Mouse (Mus musculus): ENCODE measurements around the gene Mrgpra2a. TPM values are rescaled to one million over a fixed set of nuclear protein-coding genes. Genes with fewer than 3 reads are reported as not detected.
"Not testable (repeated sequence)": the region's sequence is repeated elsewhere in the genome, so short reads cannot be mapped to it uniquely, and the experiment has no call there.

Gene Mrgpra2a
- not detected in 2 replicates for polyA plus RNA-seq (2014; fragmentation: Nextera tagmentation; extraction: Ambion mirVana)

- not testable (repeated sequence) for H3K4me3 ChIP-seq (ENCODE audit: low read depth, low read length); H3K27me3 ChIP-seq (ENCODE audit: control insufficient read depth, insufficient read depth, low read length); H3K27ac ChIP-seq (ENCODE audit: low read length); H3K9ac ChIP-seq (replicated peaks; ENCODE audit: low read depth, low read length); ATAC-seq (ENCODE audit: insufficient number of reproducible peaks, insufficient read depth, low FRiP score, low read depth); H3K36me3 ChIP-seq (ENCODE audit: control insufficient read depth, insufficient read depth, low read length); H3K4me1 ChIP-seq (ENCODE audit: control insufficient read depth, insufficient read depth, low read length); H3K4me2 ChIP-seq (replicated peaks; ENCODE audit: low read depth, low read length); H3K9me3 ChIP-seq (ENCODE audit: control insufficient read depth, low read depth, low read length)
- WGBS: no CpG with 5 or more reads among the region's 1 CpGs
Observed at GRCm38 (mm10) chr7:47452015-47452414, at the start of gene Mrgpra2a. Gene Mrgpra2a (minus strand): TSS chr7:47452139.

- H3K4me2 ChIP-seq (replicated peaks; ENCODE audit: low read depth, low read length); ATAC-seq (ENCODE audit: insufficient number of reproducible peaks, insufficient read depth, low FRiP score, low read depth); H3K9me3 ChIP-seq (ENCODE audit: control insufficient read depth, low read depth, low read length); H3K36me3 ChIP-seq (ENCODE audit: control insufficient read depth, insufficient read depth, low read length); H3K4me3 ChIP-seq (ENCODE audit: low read depth, low read length); H3K27me3 ChIP-seq (ENCODE audit: control insufficient read depth, insufficient read depth, low read length); H3K9ac ChIP-seq (replicated peaks; ENCODE audit: low read depth, low read length); H3K4me1 ChIP-seq (ENCODE audit: control insufficient read depth, insufficient read depth, low read length); H3K27ac ChIP-seq (ENCODE audit: low read length): not testable (repeated sequence)
Observed at GRCm38 (mm10) chr7:47491266-47491665, 39.3 kb upstream of the Mrgpra2a start.

- H3K4me2 ChIP-seq (replicated peaks; ENCODE audit: low read depth, low read length); H3K4me1 ChIP-seq (ENCODE audit: control insufficient read depth, insufficient read depth, low read length); H3K9ac ChIP-seq (replicated peaks; ENCODE audit: low read depth, low read length); H3K4me3 ChIP-seq (ENCODE audit: low read depth, low read length); H3K27ac ChIP-seq (ENCODE audit: low read length); H3K9me3 ChIP-seq (ENCODE audit: control insufficient read depth, low read depth, low read length); ATAC-seq (ENCODE audit: insufficient number of reproducible peaks, insufficient read depth, low FRiP score, low read depth); H3K27me3 ChIP-seq (ENCODE audit: control insufficient read depth, insufficient read depth, low read length); H3K36me3 ChIP-seq (ENCODE audit: control insufficient read depth, insufficient read depth, low read length): not testable (repeated sequence)
- no CpG with 5 or more reads among the region's 1 CpGs for WGBS
Observed at GRCm38 (mm10) chr7:47489438-47489837, 37.5 kb upstream of the Mrgpra2a start.

GRCm38 (mm10) chr7:47483181-47483580 is 31.2 kb upstream of the Mrgpra2a start:
- not testable (repeated sequence) for H3K9me3 ChIP-seq (ENCODE audit: control insufficient read depth, low read depth, low read length); H3K36me3 ChIP-seq (ENCODE audit: control insufficient read depth, insufficient read depth, low read length)

GRCm38 (mm10) chr7:47473904-47474303 is 22.0 kb upstream of the Mrgpra2a start:
- H3K9ac ChIP-seq (replicated peaks; ENCODE audit: low read depth, low read length); H3K4me2 ChIP-seq (replicated peaks; ENCODE audit: low read depth, low read length); H3K4me1 ChIP-seq (ENCODE audit: control insufficient read depth, insufficient read depth, low read length); H3K4me3 ChIP-seq (ENCODE audit: low read depth, low read length); H3K9me3 ChIP-seq (ENCODE audit: control insufficient read depth, low read depth, low read length); H3K36me3 ChIP-seq (ENCODE audit: control insufficient read depth, insufficient read depth, low read length); H3K27me3 ChIP-seq (ENCODE audit: control insufficient read depth, insufficient read depth, low read length); ATAC-seq (ENCODE audit: insufficient number of reproducible peaks, insufficient read depth, low FRiP score, low read depth); H3K27ac ChIP-seq (ENCODE audit: low read length): not testable (repeated sequence)
- 44% methylated on average over 1 of the region's 3 CpGs for WGBS

More at GRCm38 (mm10) chr7:47483181-47483580, 31.2 kb upstream of the Mrgpra2a start:
- not testable (repeated sequence) for H3K27ac ChIP-seq (ENCODE audit: low read length); H3K4me1 ChIP-seq (ENCODE audit: control insufficient read depth, insufficient read depth, low read length); H3K9ac ChIP-seq (replicated peaks; ENCODE audit: low read depth, low read length); H3K4me2 ChIP-seq (replicated peaks; ENCODE audit: low read depth, low read length); H3K4me3 ChIP-seq (ENCODE audit: low read depth, low read length); H3K27me3 ChIP-seq (ENCODE audit: control insufficient read depth, insufficient read depth, low read length); ATAC-seq (ENCODE audit: insufficient number of reproducible peaks, insufficient read depth, low FRiP score, low read depth)

- H3K27ac ChIP-seq (ENCODE audit: low read length); H3K9ac ChIP-seq (replicated peaks; ENCODE audit: low read depth, low read length); H3K36me3 ChIP-seq (ENCODE audit: control insufficient read depth, insufficient read depth, low read length); ATAC-seq (ENCODE audit: insufficient number of reproducible peaks, insufficient read depth, low FRiP score, low read depth); H3K4me3 ChIP-seq (ENCODE audit: low read depth, low read length); H3K9me3 ChIP-seq (ENCODE audit: control insufficient read depth, low read depth, low read length); H3K27me3 ChIP-seq (ENCODE audit: control insufficient read depth, insufficient read depth, low read length); H3K4me1 ChIP-seq (ENCODE audit: control insufficient read depth, insufficient read depth, low read length); H3K4me2 ChIP-seq (replicated peaks; ENCODE audit: low read depth, low read length): not testable (repeated sequence)
Observed at GRCm38 (mm10) chr7:47465278-47465981, 13.5 kb upstream of the Mrgpra2a start.

- H3K36me3 ChIP-seq (ENCODE audit: control insufficient read depth, insufficient read depth, low read length); H3K4me2 ChIP-seq (replicated peaks; ENCODE audit: low read depth, low read length); H3K9ac ChIP-seq (replicated peaks; ENCODE audit: low read depth, low read length); H3K27me3 ChIP-seq (ENCODE audit: control insufficient read depth, insufficient read depth, low read length); H3K9me3 ChIP-seq (ENCODE audit: control insufficient read depth, low read depth, low read length); ATAC-seq (ENCODE audit: insufficient number of reproducible peaks, insufficient read depth, low FRiP score, low read depth); H3K4me1 ChIP-seq (ENCODE audit: control insufficient read depth, insufficient read depth, low read length); H3K4me3 ChIP-seq (ENCODE audit: low read depth, low read length); H3K27ac ChIP-seq (ENCODE audit: low read length): not testable (repeated sequence)
Observed at GRCm38 (mm10) chr7:47445729-47446128, 6.2 kb downstream of the Mrgpra2a start.

- H3K36me3 ChIP-seq (ENCODE audit: control insufficient read depth, insufficient read depth, low read length); H3K4me1 ChIP-seq (ENCODE audit: control insufficient read depth, insufficient read depth, low read length); H3K27me3 ChIP-seq (ENCODE audit: control insufficient read depth, insufficient read depth, low read length); H3K4me3 ChIP-seq (ENCODE audit: low read depth, low read length); H3K4me2 ChIP-seq (replicated peaks; ENCODE audit: low read depth, low read length); H3K27ac ChIP-seq (ENCODE audit: low read length); H3K9ac ChIP-seq (replicated peaks; ENCODE audit: low read depth, low read length); H3K9me3 ChIP-seq (ENCODE audit: control insufficient read depth, low read depth, low read length); ATAC-seq (ENCODE audit: insufficient number of reproducible peaks, insufficient read depth, low FRiP score, low read depth): not testable (repeated sequence)
- 40% methylated on average over 1 of the region's 2 CpGs for WGBS
Observed at GRCm38 (mm10) chr7:47436463-47436862, 15.5 kb downstream of the Mrgpra2a start.

GRCm38 (mm10) chr7:47427815-47428508 is 24.0 kb downstream of the Mrgpra2a start:
- not testable (repeated sequence) for H3K36me3 ChIP-seq (ENCODE audit: control insufficient read depth, insufficient read depth, low read length); H3K9ac ChIP-seq (replicated peaks; ENCODE audit: low read depth, low read length); H3K4me3 ChIP-seq (ENCODE audit: low read depth, low read length); H3K4me1 ChIP-seq (ENCODE audit: control insufficient read depth, insufficient read depth, low read length); H3K27me3 ChIP-seq (ENCODE audit: control insufficient read depth, insufficient read depth, low read length); ATAC-seq (ENCODE audit: insufficient number of reproducible peaks, insufficient read depth, low FRiP score, low read depth); H3K27ac ChIP-seq (ENCODE audit: low read length); H3K4me2 ChIP-seq (replicated peaks; ENCODE audit: low read depth, low read length); H3K9me3 ChIP-seq (ENCODE audit: control insufficient read depth, low read depth, low read length)
